Mouse (Mus musculus): ENCODE results near the gene Camp.

DNA sequence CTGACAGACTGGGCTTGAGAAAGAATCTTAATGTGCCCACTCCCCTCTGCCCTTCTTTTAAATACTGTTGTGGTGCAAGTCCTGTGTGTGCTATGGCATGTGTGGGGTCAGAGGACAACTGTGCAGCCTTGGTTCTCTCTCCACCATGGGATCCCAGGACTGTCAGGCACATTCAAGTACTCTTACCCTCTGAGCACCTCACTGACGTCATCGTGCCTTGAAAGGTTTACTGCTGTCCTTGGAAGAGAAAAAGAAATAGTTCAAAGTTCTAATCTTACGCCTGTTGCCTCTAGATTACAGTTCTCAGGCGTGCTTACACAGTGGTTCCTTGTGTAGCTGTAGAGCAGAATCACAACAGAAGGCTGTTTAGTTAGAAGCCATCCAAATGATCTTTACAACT is 36.8 kb upstream of the Camp start:
- TF ChIP-seq POLR2A (IDR thresholded peaks at IDR 0.05; ENCODE audit: insufficient read depth, low read depth, low read length) (no peak), CTCF (IDR thresholded peaks at IDR 0.05) (no peak)
